In genomic region chr2:158555812-158556211, GRCm38 (mm10) we compare ENCODE assay signal across 8 mouse cellular contexts. TPM values are rescaled to one million over a fixed set of nuclear protein-coding genes. Genes with fewer than 3 reads are reported as not detected.
DNase-seq lines count a peak whose midpoint lies in the region; ATAC-seq and TF ChIP-seq lines count a peak whose summit lies in the region.

No protein-coding gene starts in this region.

- intact Hi-C loops in gastrocnemius, postnatal 36 days (cut with DNase I): no loop called here

- H3K4me1 ChIP-seq in embryonic facial prominence, embryonic 15.5 days: peaks cover 7% of the 10 kb centered on the region
- 0 out of 2 replicates have a peak, but pooled peaks cover 5% of the 10 kb centered on the region for H3K4me1 ChIP-seq in intestine, postnatal 0 days (replicated peaks; ENCODE audit: control insufficient read depth, insufficient read depth, low read length)

- no peaks in the 10 kb centered on the region for H3K9me3 ChIP-seq in embryonic facial prominence, embryonic 15.5 days (replicated peaks)
- no peaks in the 10 kb centered on the region for H3K9me3 ChIP-seq in intestine, postnatal 0 days (ENCODE audit: control insufficient read depth)

- H3K27me3 ChIP-seq in embryonic facial prominence, embryonic 15.5 days: peaks cover 51% of the 10 kb centered on the region
- peaks cover 23% of the 10 kb centered on the region for H3K27me3 ChIP-seq in intestine, postnatal 0 days (replicated peaks; ENCODE audit: control insufficient read depth, insufficient read depth, low read length)
- peaks cover 23% of the 10 kb centered on the region for H3K27me3 ChIP-seq in myocyte (ENCODE audit: control insufficient read depth, insufficient read depth, insufficient read length)

- H3K4me3 ChIP-seq in layer of hippocampus, adult 2 months: peak overlapping the region; percentile 33; the same call in 1 of the 2 replicates
- peak overlapping the region; percentile 24 for H3K4me3 ChIP-seq in embryonic facial prominence, embryonic 15.5 days (replicated peaks)
- peak overlapping the region; percentile 23; the same call in 1 of the 2 replicates for H3K4me3 ChIP-seq in intestine, postnatal 0 days (ENCODE audit: low read depth, low read length)
- no peak overlapping the region for H3K4me3 ChIP-seq in myocyte

- H3K36me3 ChIP-seq in embryonic facial prominence, embryonic 15.5 days: no peaks in the 10 kb centered on the region
- no peaks in the 10 kb centered on the region for H3K36me3 ChIP-seq in intestine, postnatal 0 days (ENCODE audit: control insufficient read depth, insufficient read depth)
- H3K36me3 ChIP-seq in myocyte (ENCODE audit: control insufficient read depth, insufficient read depth): no peaks in the 10 kb centered on the region

- H3ac ChIP-seq in myocyte (ENCODE audit: control insufficient read depth, insufficient read length): no peak overlapping the region

- TF ChIP-seq POLR2A in myocyte (IDR thresholded peaks at IDR 0.05; ENCODE audit: insufficient read length, low read depth): no peak

- DNase-seq in layer of hippocampus, adult 2 months (ENCODE audit: low spot score in 2 of 2): no peak
- no peak for DNase-seq in layer of hippocampus, adult 9-10 months (ENCODE audit: low spot score)
- DNase-seq in adrenal gland, postnatal 36 days: no peak
- no peak for DNase-seq in gastrocnemius, postnatal 36 days
- no peak for DNase-seq in kidney, adult 18-20 months

- no peak for ATAC-seq in embryonic facial prominence, embryonic 15.5 days (ENCODE audit: insufficient number of reproducible peaks, low FRiP score, low TSS enrichment, low read depth)
- ATAC-seq in intestine, postnatal 0 days: no peak

- no peak overlapping the region for H3K27ac ChIP-seq in layer of hippocampus, adult 2 months
- H3K27ac ChIP-seq in embryonic facial prominence, embryonic 15.5 days (replicated peaks): no peak overlapping the region
- no peak overlapping the region for H3K27ac ChIP-seq in intestine, postnatal 0 days (ENCODE audit: low read depth, low read length)

- H3K4me2 ChIP-seq in embryonic facial prominence, embryonic 15.5 days (replicated peaks): peak overlapping the region; percentile 45
- peak overlapping the region; percentile 51 for H3K4me2 ChIP-seq in intestine, postnatal 0 days (replicated peaks; ENCODE audit: low read depth)
- H3K4me2 ChIP-seq in myocyte (ENCODE audit: low read depth): peak overlapping the region; percentile 34

- no peak for TF ChIP-seq CTCF in layer of hippocampus, adult 2 months (conservative IDR thresholded peaks at IDR 0.05)
- TF ChIP-seq CTCF in intestine, postnatal 0 days (IDR thresholded peaks at IDR 0.05; ENCODE audit: low read depth): no peak

- H3K79me2 ChIP-seq in myocyte (ENCODE audit: control insufficient read depth, insufficient read depth): no peaks in the 10 kb centered on the region

- H3K9ac ChIP-seq in embryonic facial prominence, embryonic 15.5 days: no peak overlapping the region
- H3K9ac ChIP-seq in intestine, postnatal 0 days (ENCODE audit: low read depth, low read length): no peak overlapping the region

- 0% methylated on average over 8 of the region's 8 CpGs for WGBS in embryonic facial prominence, embryonic 15.5 days
- 6% methylated on average over 8 of the region's 8 CpGs for WGBS in intestine, postnatal 0 days

TF ChIP-seq in myocyte, 11 proteins besides CTCF, POLR2A, EP300 and RAD21:
- no peak for TF ChIP-seq MAX (IDR thresholded peaks at IDR 0.05; ENCODE audit: low read depth)
- TF ChIP-seq SRF (IDR thresholded peaks at IDR 0.05; ENCODE audit: control insufficient read depth, insufficient read length, low read depth): no peak
- no peak for TF ChIP-seq REST (IDR thresholded peaks at IDR 0.05; ENCODE audit: insufficient read depth, insufficient read length)
- TF ChIP-seq USF1 (IDR thresholded peaks at IDR 0.05; ENCODE audit: low read depth): no peak
- no peak for TF ChIP-seq TCF12 (IDR thresholded peaks at IDR 0.05; ENCODE audit: insufficient read depth, poor library complexity, severe bottlenecking)
- no peak for TF ChIP-seq MYOD1 (IDR thresholded peaks at IDR 0.05; ENCODE audit: control insufficient read depth in 1 of 3, insufficient read length in 2 of 3, low read depth in 2 of 3)
- TF ChIP-seq POLR2AphosphoS2 (IDR thresholded peaks at IDR 0.05; ENCODE audit: insufficient read length, low read depth): no peak
- no peak for TF ChIP-seq E2F4 (IDR thresholded peaks at IDR 0.05; ENCODE audit: insufficient read depth)
- TF ChIP-seq TCF3 (IDR thresholded peaks at IDR 0.05; ENCODE audit: insufficient read length, low read depth): no peak
- TF ChIP-seq CEBPB (IDR thresholded peaks at IDR 0.05; ENCODE audit: insufficient read depth, poor library complexity, severe bottlenecking): no peak
- TF ChIP-seq MYOG (IDR thresholded peaks at IDR 0.05; ENCODE audit: control insufficient read depth in 1 of 3, insufficient read depth in 1 of 3, insufficient read length in 2 of 3, low read depth in 2 of 3): no peak
TF ChIP-seq in myocyte: peak in this region for 0.

RNA-seq across cellular contexts. Expression of gene Arhgap40, which starts 43.2 kb away (rescaled TPM):
- not detected for total RNA-seq in layer of hippocampus, adult 2 months (2021)
- polyA plus RNA-seq in embryonic facial prominence, embryonic 15.5 days (2015; fragmentation: Nextera tagmentation; extraction: Ambion mirVana): 4.9 and 5.9 TPM in 2 replicates
- not detected in 2 replicates for polyA plus RNA-seq in intestine, postnatal 0 days (2015; fragmentation: Nextera tagmentation; extraction: Ambion mirVana)
- polyA plus RNA-seq in myocyte (2012; fragmentation: generic; extraction: Trizol): not detected
- not detected for total RNA-seq in adrenal gland, postnatal 36 days (2021)
- not detected for total RNA-seq in gastrocnemius, postnatal 36 days (2021)

RNA-seq across cellular contexts. Expression of gene Adig, which starts 53.4 kb away (rescaled TPM):
- total RNA-seq in layer of hippocampus, adult 2 months (2021): not detected
- 1.1 and 1.9 TPM in 2 replicates for polyA plus RNA-seq in embryonic facial prominence, embryonic 15.5 days (2015; fragmentation: Nextera tagmentation; extraction: Ambion mirVana)
- not detected in 2 replicates for polyA plus RNA-seq in intestine, postnatal 0 days (2015; fragmentation: Nextera tagmentation; extraction: Ambion mirVana)
- not detected for polyA plus RNA-seq in myocyte (2012; fragmentation: generic; extraction: Trizol)
- total RNA-seq in adrenal gland, postnatal 36 days (2021): 10 to 100 TPM; 90.4 to 93.3 TPM
- total RNA-seq in gastrocnemius, postnatal 36 days (2021): 1 to 10 TPM; 2.7 to 3.4 TPM

RNA-seq across cellular contexts. Expression of gene Slc32a1, which starts 54.8 kb away (rescaled TPM):
- 10 to 100 TPM; 63.9 to 65.4 TPM for total RNA-seq in layer of hippocampus, adult 2 months (2021)
- 0.05 and 0.08 TPM in 2 replicates for polyA plus RNA-seq in embryonic facial prominence, embryonic 15.5 days (2015; fragmentation: Nextera tagmentation; extraction: Ambion mirVana)
- polyA plus RNA-seq in intestine, postnatal 0 days (2015; fragmentation: Nextera tagmentation; extraction: Ambion mirVana): not detected in 2 replicates
- polyA plus RNA-seq in myocyte (2012; fragmentation: generic; extraction: Trizol): not detected
- total RNA-seq in adrenal gland, postnatal 36 days (2021): not detected
- not detected for total RNA-seq in gastrocnemius, postnatal 36 days (2021)

Comparison
In these comparisons a context has a peak if more than half of its experiments do, and no peak if none do; other contexts are left out.
1. RNA of gene Adig, which starts 53.4 kb away (total RNA-seq): 90.4 to 93.3 TPM in adrenal gland, postnatal 36 days; 2.7 to 3.4 TPM in gastrocnemius, postnatal 36 days and not detected in layer of hippocampus, adult 2 months; every median in the first group is over 10 times any median in the second.
2. RNA of gene Slc32a1, which starts 54.8 kb away (total RNA-seq): 63.9 to 65.4 TPM in layer of hippocampus, adult 2 months; not detected in adrenal gland, postnatal 36 days and not detected in gastrocnemius, postnatal 36 days; every median in the first group is over 10 times any median in the second.
3. Peak in every context shown above with its lines, with median percentiles within 50 percentile points of each other: H3K4me2 ChIP-seq.